Mouse (Mus musculus): Measurements from ENCODE around the gene E2f8.
A peak's percentile ranks its signal among the peaks of the same experiment; 100 is the strongest.

Gene E2f8

DNA sequence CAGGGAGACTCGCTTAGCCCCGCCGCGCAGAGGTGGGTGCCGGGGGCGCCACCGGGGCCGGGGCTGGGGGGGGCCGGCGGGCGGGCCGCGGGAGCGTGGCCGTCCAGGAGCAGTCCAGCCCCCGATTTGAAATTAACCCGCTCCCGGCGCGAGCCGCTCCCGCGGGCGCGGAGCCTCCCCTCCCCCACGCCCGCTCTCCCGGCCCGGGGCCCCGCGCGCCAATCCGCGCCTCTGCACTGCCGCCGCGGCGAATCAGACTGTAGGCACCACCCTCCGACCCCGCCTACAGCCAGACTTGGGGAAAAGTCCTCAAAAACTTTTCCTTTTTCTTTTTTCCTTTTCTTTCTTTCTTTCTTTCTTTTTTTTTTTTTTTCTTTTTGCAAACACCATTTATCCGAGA is at the start of gene E2f8:
Gene E2f8 (minus strand): TSS at position 111 of the 400 bp plus-strand sequence.
- peak; percentile 66 to 75 for DNase-seq (ENCODE audit: low spot score in 2 of 2)

- no peak for DNase-seq (ENCODE audit: low spot score in 2 of 2)
Observed at GRCm38 (mm10) chr7:48930399-48930798, 49.0 kb upstream of the E2f8 start.

DNA sequence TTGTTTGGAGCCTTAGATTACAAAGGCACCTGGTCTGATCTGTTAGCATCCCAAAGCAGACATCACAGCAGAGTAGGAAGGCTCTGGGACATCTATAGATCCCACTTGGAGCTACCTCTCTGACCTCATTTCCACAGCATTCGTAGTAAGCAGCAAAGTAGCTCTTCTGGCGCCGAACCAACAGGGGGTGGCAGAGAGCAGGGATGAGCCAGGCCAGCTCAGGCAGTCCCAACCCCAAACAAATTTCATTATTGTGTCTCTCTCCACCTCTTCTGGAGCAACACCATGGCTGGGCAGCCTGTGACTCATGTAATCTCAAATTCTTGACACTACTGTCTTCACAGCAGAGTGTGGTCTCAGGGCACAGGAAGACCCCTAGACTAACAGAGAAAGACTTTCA is 47.0 kb upstream of the E2f8 start:
- DNase-seq (ENCODE audit: low spot score in 2 of 2): peak; percentile 22 to 26

GRCm38 (mm10) chr7:48925214-48925613 is 43.8 kb upstream of the E2f8 start:
- no peak for DNase-seq (ENCODE audit: low spot score in 2 of 2)

- DNase-seq (ENCODE audit: low spot score in 2 of 2): no peak
Observed at GRCm38 (mm10) chr7:48923620-48924019, 42.2 kb upstream of the E2f8 start.

- no peak for DNase-seq (ENCODE audit: low spot score in 2 of 2)
Observed at GRCm38 (mm10) chr7:48918389-48918788, 37.0 kb upstream of the E2f8 start.

- DNase-seq (ENCODE audit: low spot score in 2 of 2): no peak
Observed at GRCm38 (mm10) chr7:48917988-48918387, 36.6 kb upstream of the E2f8 start.

DNA sequence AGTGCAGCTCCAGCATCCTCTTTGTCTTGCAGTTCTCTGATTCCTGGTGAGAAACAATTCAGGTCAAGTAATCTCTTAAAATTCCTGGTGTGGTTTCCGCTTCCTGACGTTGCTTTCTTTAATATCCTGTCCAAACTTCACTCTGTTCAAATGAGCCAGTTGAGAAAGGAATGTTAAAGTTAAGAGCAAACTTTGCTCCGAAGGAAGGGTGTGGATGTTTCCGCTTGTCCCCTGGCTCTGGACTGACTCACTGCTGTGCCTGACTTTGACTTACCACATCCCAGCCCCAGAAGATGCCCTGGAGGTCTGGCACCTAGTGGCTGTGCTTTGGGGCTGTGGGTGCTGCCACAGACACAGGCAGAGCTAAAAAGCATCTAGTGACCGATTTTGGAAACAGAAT is 36.1 kb upstream of the E2f8 start:
- DNase-seq (ENCODE audit: low spot score in 2 of 2): no peak

- no peak for DNase-seq (ENCODE audit: low spot score in 2 of 2)
Observed at GRCm38 (mm10) chr7:48914630-48915506, 33.5 kb upstream of the E2f8 start.

- DNase-seq (ENCODE audit: low spot score in 2 of 2): no peak
Observed at GRCm38 (mm10) chr7:48911146-48911545, 29.8 kb upstream of the E2f8 start.

DNA sequence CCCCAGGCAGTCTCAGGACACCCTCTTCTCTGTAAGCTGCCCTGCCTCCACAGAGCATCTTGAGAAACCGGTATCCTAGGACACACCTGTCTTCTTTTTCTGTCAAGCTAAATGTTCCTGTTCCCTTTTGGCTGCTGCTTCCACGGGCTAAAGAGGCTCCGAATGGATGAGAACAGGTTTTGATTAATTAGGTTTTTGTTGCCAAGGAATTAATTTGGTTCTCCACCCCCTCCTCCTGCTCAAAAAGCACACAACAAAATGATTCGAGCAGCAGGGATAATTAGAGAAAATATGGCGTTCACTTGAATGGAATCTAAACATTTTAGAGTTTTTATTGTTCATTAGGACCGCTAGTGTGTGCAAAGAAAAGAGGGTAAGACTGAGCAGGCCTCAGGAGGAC is 28.9 kb upstream of the E2f8 start:
- DNase-seq (ENCODE audit: low spot score in 2 of 2): no peak

GRCm38 (mm10) chr7:48909342-48909671 is 27.9 kb upstream of the E2f8 start:
- DNase-seq (ENCODE audit: low spot score in 2 of 2): no peak

- peak; percentile 23 to 32 for DNase-seq (ENCODE audit: low spot score in 2 of 2)
Observed at GRCm38 (mm10) chr7:48908521-48909341, 27.3 kb upstream of the E2f8 start, which contains the start of gene Nav2. Gene Nav2 (plus strand): TSS chr7:48908716.

DNA sequence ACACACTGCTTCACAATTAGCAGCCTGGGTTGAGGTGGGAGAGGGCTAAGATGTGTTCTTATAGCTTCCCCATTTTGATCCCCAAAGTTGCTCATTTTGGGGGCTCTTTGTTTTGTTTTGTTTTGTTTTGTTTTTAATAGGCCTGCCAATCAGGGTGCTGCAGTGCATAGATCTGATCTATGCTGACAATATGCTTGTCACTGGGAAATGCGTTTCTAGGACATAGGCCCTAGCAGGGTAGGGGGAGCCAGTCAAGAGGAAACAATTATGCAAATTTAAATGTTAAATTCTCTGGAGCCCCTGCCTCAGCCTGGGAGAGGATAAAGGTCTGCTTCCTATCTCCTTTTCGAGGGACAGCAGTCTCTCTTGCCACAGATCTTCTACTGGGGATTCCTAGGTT is 21.1 kb upstream of the E2f8 start:
- DNase-seq (ENCODE audit: low spot score in 2 of 2): no peak

DNA sequence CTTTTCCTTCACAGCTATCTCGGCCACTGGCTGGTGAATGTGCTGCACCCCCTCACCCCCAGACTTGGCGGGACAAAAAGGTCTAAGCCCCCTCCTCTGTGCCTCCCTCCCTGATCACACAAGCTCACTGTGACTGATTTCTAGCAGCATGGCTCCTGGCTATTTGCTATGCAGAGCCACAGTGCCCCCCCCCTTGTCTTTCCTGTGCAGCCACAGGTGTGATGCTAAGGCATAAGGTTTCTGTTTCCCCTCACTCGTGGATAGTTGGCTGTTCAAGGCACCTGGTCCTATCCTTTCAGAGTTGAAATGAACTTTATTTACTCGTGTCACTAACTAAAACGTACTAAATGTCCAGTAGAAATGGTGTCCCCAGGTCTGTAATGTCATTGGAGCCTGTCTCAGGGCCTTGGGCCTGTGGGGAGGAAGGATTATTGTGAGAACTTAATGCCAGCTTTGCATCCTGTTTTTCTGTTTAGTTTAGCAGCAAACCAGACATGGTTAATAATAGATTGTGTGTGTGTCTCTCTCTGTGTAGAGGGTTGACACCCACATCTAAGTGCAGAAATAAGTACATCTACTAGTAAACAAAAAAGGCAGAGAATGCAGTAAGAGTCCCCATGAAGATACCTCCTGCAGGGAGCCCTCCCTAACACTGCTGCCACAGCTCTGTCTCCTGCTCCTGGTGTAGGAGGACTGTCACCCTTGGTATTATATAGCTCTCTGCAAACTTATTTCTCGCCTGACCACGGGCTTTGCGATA is 19.2 kb upstream of the E2f8 start:
- DNase-seq (ENCODE audit: low spot score in 2 of 2): no peak

DNA sequence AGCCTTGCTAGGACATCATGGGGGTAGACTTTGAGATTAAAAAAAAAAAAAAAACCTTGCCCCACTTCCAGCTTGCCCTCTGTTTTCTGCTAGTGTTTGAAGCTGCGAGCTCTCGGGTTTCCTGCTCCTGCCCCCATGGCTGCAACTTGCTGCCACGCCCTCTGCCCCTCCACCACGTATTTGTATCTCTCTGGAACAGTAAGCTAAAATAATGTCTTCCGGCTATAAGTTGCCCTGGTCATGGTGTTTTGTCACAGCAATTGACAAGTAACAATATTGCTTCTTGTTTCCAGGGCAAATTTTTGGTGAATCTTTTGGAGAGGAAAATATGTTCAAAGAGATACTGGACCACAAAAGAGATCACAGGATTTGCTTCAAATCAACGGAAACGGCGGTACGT is 17.0 kb upstream of the E2f8 start:
- DNase-seq (ENCODE audit: low spot score in 2 of 2): no peak

GRCm38 (mm10) chr7:48897539-48898163 is 16.3 kb upstream of the E2f8 start:
- DNase-seq (ENCODE audit: low spot score in 2 of 2): no peak

- DNase-seq (ENCODE audit: low spot score in 2 of 2): no peak
Observed at GRCm38 (mm10) chr7:48896051-48896450, 14.7 kb upstream of the E2f8 start.

- DNase-seq (ENCODE audit: low spot score in 2 of 2): no peak
Observed at GRCm38 (mm10) chr7:48895475-48895874, 14.1 kb upstream of the E2f8 start.

- DNase-seq (ENCODE audit: low spot score in 2 of 2): no peak
Observed at GRCm38 (mm10) chr7:48894763-48895162, 13.4 kb upstream of the E2f8 start.

GRCm38 (mm10) chr7:48894152-48894551 is 12.8 kb upstream of the E2f8 start:
- peak; percentile 14 to 41 for DNase-seq (ENCODE audit: low spot score in 2 of 2)

DNA sequence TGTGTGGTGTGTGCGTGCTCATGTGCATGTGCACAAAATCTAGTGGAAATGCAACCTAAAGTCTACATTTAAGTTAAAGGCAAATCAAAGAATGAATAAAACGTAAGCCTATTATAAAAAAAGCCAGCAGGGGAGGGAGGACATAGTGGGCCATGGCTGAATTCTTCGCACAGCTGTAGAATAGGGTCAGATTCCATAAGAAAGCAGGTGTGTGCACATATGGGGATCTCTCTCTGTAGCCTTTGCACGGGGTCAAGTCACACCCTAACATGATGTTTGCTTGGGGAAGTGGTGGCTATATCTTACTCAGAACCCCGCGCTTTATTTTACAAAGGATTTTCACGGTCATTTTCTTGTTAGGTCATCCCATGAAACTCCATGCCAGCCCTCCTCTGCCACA is 11.7 kb upstream of the E2f8 start:
- DNase-seq (ENCODE audit: low spot score in 2 of 2): no peak
